Mouse (Mus musculus) natural killer cell, adult 2 months (primary cell): ENCODE measurements around the gene Heg1.

Experiments used
- DNase-seq, 2 experiments: peaks; one replicate each; pipeline ENCODE4 v3.0.0; 2022; ENCODE audit warnings: low spot score in 2 of 2

Gene Heg1

DNA sequence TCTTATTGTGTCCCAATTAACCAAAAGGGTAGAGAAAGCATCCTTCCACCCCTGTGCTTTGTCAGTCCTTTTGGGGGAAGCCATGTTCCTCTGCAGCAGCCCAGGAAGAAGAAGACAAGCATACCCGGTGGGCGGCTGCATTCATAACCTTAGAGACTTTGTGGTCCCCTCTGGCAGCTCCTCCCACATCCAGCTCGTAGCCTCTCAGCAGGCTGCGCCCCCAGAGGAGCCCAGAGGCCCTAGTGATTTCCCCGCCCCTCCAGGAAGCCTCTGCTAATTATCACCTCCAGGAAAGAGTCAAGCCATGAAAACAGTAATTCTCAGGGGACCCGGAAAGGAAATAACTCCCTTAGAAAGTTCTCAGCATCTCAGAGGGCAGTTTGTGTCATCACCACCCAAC is 21.1 kb downstream of the Heg1 start:
- DNase-seq, result no peak

DNA sequence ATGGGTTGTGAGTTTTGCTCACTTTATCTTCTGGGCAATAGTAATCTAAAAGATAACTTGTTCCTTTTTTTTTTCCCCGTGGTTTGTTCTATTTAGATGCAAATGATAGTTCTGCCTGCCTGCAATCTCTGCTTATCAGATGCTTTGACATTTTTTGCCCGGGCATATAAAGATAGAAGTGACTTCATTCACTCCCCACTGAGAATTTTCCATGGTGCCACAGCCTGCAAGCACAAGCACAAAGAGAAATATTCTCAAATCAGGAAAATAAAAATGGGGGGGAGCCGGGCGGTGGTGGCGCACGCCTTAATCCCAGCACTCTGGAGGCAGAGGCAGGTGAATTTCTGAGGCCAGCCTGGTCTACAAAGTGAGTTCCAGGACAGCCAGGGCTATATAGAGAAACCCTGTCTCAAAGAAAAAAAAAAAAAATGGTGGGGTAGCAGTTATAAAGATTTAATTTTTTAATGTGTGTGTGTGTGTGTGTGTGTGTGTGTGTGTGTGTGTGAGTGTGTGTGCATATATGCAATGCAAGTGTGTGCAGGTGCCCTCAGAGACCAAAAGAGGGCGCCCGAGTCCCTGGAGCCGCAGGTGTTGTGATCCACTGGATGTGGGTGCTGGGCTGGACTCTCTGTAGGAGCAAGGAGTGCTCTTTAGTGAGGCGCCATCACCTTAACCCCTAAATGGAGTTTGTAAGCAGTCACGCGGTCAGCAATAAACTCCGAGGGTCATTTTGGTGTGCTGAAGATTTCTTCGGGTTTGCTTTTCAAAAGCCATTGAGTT is 22.1 kb downstream of the Heg1 start:
- DNase-seq, result no peak

DNA sequence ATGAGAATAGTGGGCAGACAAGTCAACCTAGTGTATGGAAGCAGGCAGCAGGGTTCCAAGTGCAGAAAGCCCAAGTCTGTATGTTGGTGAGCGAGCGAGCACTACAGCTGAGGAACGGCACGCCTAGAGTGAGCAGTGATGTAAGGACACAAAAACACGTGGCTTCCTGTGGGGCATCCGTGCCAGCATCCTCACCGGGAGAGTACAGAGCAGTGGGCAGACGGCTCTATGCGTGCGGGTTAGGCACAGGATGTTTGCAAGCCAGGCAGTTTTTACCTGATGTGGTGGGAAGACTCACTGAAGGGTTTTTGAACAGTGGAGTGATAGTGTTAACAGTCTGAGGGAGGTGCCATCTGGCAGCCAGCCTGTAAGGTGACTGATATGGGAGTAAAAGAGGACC is 23.9 kb downstream of the Heg1 start:
- DNase-seq, result peak in 1 of 2 experiments; percentile 39

DNA sequence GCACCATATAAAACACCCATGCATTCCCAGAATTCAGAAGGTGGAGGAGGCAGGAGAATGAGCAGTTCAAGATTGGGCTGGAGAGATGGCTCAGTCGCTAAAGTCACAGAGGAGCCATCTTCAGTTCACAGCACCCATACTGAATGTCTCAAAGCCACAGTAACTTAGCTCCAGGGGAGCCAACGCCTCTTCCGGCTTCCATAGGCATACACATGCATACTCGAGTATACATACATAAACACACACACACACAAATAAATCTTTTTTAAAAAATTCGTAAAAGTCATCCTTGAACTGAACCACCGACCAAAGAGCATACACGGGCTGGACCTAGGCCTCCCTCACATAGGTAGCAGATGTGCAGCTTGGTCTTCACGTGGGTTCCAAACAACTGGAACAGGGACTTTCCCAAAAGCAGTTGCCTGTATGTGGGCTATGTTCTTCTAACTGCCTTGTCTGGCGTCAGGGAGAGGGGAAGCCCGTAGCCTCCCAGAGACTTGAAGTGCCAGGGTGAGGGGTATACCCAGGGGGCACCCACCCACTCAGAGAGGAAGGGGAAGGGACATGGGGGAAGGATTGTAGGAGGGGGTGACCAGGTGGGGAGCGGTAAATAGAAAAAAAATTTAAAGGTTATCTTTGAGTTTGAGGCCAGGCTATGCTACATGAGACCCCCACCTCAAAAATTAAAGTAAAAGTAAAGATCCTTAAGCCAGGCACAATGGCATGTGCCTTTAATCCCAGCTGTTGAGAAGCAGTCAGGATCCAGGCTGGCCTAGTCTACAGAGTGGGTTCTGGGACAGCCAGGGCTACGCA is 24.6 kb downstream of the Heg1 start:
- DNase-seq, result no peak

DNA sequence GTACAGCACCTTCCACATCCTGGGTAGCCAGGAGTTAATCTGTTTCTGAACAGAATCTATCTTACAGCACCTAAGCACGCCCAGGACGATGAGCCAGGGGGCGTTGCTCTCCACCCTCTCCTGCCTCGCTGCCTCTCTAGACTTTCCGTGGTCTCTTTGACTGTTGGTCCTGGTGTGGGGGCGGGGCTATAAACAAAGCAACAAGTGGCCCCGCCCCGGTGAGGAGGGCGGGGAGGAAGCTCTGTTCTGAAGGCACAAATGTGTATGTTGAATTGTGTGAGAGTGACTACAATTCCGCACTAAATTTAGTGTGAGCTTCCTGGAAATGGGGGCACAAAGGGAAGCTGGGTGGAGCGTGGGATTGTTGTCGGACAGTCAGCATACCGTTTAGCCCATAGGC is 30.1 kb downstream of the Heg1 start:
- peak; percentile 45 to 84 for DNase-seq

DNA sequence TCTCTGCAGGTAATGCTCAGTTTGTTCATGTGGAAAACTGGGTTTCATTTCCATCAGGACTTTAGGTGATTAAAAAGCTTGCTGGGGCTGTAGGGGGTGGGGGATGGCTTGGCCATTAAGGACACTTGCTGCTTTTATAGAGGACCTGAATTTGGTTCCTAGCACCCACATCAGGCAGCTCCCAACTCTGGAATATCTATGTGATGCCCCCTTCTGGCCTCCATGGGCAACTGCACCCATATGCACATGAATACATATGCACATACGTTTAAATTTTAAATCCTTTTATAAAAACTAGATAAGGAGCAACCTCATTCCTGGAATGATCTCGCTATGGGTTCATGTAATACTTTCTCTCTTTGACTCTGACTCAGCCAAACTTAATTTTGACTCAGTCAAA is 39.1 kb downstream of the Heg1 start:
- DNase-seq, result no peak

DNA sequence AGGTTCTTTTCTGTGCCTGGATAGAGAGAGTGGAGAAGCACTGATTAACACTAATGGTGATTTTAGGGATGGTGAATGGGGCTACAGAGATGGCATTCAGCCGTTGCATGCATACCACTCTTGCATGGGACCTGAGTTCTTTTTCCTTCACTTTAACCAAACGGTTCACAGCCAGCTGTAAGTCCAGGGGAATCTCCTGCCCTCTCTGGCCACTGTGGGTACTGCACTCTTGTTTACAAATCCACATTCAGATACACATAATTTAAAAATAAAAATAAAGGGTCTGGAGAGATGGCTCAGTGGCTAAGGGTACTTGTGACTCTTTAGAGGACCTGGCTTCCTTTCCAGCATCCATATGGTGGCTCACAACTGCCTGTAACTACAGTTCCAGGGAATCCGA is 39.8 kb downstream of the Heg1 start:
- no peak for DNase-seq

DNA sequence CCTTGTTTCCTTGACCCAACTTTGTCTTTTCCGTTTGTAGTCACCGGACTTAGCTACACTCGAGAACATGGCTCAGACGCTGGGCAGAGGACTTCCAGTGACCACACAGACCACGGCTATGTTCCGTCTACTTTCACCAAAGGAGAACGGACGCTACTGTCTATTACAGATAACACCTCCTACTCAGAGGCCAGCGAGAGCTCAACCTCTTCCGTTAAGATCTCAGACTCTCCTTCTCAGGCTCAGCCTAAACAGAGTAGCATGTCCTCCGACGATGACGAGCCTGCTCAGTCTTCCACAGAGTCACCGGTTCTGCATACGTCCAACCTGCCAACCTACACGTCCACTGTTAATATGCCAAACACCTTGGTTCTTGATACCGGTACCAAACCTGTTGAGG is 42.1 kb downstream of the Heg1 start:
- no peak for DNase-seq

DNA sequence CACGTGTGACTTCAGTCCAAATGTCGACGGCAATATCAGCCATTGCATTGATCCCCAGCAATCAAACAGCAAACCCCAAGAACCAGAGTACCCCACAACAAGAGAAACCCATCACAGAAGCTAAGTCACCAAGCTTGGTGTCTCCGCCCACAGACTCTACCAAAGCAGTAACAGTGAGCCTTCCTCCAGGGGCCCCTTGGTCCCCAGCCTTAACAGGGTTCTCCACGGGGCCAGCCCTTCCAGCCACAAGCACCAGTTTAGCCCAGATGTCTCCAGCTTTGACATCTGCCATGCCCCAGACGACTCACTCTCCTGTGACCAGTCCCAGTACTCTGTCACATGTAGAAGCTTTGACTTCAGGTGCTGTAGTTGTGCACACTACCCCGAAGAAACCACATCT is 42.7 kb downstream of the Heg1 start:
- no peak for DNase-seq

DNA sequence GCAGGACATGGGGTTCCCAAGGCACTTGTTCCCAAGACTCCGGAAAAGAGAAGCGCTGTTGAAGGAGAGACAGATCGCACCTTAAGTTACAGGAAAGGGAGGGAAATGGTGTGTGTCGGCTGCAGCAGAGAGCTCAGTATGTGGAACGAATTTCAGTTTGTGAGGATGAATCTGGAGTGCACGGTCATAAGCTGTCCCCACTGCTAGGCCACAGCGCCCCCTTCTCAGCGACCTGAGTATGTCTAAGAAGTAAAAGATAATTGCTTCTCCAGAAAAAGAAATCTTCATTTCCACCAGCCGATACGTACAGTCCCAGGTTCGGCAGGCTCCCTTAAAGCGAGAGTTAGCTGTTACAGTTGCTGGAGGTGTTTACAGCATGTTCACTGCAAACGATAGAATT is 44.3 kb downstream of the Heg1 start:
- no peak for DNase-seq

DNA sequence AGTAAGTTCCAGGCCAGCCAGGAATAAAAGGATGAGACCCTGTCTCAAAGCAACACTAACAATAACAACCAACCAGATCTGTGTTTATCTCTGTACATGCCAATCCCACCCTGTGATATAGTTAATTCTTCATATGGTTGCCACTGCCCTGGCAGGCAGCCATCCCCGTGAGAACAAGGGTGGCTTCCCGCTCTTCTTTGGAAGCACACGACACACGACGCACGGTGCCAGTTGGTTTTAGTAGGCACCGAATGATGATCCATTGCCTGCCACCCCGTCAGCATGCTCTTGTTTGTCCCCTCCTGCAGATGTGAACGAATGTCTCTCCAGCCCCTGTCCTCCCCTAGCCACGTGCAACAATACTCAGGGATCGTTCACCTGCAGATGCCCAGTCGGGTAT is 47.1 kb downstream of the Heg1 start:
- no peak for DNase-seq

DNA sequence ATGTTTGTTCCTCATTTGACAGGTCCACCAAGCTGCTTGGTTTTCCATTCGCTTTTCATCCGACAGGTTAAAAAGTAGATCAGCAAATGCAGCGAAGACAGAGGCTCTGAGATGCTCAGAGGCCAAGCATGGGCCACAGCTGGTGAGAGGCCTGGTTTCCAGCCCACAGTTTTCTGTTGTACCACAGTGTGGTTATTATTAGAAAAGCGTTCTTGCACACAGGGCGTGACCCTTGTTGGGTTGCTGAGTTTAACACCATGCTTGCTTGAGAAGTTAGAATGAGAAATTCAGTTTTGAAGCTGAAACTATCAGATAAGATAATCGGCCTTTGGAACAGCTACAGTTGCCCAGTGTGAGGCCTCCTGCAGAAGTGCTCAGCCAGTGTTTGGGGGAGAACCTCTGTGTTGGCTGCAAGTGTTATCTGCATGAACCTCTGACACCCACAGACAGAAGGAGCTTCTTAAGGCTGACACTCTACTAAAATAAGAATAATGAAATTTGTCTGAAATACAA is 48.1 kb downstream of the Heg1 start:
- peak in 1 of 2 experiments; percentile 59 for DNase-seq

DNA sequence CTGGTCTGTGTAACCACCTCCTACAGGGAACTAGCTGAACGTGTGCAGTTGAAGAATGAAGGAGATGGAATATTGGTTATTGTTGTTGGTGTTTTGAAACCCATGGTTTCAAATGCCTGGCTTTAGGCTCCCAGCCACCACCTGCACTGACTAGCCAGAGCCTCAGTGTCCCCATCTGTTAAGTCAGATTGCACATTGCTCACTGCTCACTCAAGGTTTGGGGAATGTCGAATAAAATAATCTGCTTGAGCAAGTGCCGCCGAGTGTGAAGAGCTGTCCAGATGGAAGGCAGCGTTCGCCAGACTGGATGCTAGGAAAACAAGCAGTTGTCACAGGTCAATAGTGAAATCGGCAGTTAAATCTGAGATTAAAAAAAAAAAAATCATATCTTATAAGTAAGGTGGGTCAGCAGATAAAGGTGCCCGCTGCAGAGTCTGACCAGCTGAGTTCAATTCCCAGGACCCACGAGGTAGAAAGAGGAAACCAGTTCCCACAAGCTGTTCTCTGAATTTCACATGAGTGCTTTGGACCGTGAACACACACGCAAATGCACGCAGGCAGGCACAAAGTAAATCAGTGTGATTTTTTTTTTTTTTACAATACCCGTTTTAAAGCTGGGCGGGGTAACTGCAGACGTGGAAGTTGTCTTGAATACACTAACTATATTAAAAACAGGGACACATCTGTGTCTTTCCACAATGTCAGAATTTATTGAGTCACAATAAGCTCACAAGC is 48.8 kb downstream of the Heg1 start:
- DNase-seq, result peak in 1 of 2 experiments; percentile 73

DNA sequence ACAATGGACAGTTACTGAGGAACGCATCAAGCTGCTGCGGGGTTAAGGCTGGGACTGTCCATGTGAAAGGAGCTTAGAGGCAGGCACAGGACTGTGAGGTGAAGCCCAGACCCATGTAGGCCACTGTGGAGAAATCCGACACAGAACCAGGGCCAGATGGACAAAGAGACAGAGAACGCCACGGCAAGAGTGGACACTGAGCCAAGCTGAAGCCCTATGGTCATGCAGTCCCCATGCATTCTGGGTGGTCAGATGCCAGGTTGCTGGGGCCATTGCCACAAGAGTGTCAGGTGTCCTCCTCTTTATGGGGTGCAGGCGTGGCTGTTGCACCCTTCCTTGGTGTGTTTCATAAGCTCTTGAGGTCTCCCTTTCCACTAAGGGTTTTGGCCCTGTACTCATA is 49.7 kb downstream of the Heg1 start:
- DNase-seq, result no peak

DNA sequence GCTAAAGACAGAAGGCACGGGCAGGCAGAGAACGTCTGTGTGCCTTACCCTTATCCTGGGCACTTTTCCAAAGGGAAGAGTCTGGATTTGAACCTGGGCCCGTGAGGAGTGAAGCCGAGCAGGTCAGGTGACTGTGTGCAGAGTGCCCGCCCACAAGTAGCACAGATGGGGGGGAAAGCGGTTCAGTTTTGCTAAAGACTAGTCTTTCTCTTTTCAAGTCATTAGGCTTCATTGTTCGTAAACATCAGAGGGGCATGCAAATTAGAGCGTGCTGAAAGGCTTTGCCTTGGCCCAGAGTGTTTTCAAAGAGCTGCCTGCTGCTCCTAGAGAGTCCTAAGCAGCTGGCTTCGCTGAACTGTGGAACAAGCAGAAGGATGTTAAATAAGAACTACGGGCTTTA is 50.4 kb downstream of the Heg1 start:
- DNase-seq, result peak in 1 of 2 experiments; percentile 66

DNA sequence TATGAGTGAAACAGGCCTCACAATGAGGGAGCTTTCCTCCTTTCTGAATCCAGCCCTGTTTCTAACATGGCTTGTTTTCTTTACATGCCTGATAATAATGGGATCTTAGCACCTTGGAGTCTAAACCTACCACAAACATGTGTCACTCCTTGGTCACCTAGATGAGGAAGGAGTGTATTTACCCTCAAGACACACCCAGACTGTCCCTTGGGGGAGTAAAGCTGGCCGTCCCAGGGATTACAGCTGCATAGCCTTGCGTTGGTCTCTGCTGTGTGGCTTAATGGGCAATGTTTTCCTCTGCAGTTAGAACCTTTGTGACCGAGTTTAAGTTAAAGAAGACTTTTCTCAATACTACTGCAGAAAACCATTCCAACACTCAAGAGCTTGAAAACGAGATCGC is 51.1 kb downstream of the Heg1 start:
- no peak for DNase-seq

DNA sequence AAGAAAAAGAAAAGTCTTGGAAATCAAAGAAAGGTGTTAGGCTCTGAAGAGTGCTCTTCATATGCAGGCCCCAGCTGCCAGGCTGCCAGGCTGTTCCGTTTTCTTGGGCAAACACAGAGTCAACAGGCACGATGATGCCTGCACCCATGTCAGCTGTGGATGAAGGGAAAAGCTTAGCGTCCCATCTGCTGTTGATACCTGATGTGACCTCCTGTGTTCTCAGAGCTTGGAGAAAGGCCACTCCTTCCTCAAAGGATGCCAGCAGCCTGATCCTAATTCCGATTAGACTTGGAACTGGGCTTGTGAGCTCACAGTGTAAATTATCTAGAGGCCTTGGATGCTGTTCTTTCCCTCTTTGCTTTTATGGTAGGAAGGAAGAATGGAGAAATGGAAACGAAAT is 51.6 kb downstream of the Heg1 start:
- DNase-seq, result no peak

DNA sequence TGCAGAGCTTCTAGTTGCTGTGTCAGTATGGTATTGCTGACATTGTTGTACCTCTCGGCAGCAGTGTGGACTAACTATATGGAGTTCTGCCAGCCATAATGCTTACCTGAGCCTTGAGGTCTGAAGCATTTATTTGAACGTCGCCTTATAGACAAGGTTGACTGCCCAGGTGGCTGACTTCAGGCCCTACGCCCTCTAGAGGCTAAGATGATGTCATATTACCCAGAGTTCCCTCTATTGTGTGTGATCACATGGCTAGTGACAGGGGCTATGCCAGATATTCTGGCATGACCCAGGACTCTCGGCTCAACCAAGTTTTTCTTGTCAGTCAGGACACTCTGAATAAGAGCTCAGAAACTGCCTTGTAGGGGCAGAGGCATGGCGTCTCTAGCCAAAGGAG is 52.6 kb downstream of the Heg1 start:
- peak in 1 of 2 experiments; percentile 28 for DNase-seq

DNA sequence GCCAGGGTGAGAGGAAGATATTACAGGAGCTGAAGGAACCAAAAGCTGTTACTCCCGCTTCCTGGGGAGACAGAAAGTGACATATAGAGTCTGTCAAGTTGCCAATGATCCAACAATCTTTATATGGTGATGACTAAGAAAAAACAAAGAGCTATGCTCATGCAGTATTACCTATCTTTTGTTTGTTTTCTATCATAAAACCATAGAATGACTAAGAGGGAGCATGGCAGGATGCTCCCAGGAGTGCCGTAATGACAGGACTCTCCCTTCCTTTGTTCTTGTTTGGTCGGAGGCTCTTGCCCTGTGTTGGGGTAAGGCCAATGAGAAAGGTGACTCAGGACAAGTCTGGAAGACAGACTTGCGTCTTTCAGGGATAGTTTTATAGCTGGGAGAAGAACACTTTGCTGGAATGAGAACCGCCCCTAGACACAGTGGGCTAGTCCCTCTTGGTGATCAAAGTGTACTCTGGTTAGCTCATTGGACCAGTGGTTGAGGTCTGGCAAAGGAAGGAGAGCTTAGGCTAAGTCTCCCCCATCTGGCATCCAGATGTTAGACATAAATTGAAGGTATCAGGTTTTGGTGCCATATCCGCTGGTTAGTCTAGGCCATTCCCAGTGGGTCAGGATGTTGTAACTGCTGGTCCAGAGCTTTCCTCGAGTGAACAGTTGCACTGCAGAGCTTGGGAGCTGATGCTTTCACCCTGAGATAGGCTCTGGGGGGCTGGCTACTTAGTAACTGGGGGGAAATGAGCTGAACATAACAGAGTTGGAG is 55.0 kb downstream of the Heg1 start:
- DNase-seq, result no peak

DNA sequence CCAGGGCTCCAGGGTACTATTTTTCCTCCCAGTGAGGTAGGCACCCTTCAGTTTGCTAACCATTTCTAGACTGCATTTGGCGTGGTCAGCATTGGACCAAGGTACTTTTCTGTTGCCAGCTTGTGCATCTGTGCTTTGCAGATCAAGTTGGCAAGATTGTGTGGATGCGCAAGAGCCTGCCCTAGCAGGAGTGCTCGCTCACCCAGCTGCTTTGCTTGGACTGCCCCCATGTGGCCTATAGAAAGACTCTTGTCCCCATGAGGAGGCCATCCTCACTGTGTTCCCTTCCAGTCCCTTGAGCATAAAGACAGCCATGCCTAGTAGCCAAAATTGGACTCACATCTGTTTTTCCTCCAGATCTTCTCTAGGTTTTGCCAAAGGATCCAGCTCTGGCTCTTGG is 55.6 kb downstream of the Heg1 start:
- peak in 1 of 2 experiments; percentile 54 for DNase-seq

DNA sequence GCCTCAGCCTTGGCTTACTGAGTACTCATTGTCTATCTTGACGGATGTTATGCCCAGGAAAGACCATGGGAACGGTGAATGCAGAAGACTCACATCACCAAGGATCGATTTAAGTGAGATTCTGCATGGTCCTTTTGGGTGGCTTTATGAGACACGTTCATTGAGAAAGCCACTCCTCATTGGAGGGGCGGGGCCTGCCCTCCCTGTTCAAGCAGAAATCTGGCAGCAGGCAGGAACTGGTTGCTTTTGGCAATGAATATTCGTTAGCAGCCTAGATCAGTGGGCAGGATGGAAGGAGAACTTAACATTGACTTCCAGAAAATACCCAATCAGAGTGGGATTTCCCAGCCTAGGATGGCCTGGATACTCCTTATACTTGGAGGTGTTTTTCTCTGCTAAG is 56.2 kb downstream of the Heg1 start:
- no peak for DNase-seq

DNA sequence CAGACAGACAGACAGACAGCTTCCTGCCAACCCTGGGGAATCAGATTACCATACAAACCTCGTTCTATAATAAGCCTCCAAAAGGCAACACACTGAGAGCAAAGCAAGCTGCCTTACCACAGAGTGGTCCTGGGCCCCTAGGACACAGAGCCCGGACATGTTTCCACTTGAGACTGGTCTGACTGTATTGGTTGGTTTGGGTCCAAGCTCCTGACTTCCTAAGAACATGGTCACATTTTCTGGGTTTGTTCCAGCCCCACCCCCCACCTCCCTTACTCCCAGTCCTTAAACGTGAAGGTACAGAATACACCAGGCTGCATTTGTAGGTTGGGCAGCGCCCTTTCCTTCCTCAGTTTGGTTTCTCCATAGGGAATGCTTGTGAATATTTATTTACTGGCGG is 57.6 kb downstream of the Heg1 start:
- no peak for DNase-seq
